Mouse (Mus musculus): ENCODE results near the gene 5730596B20Rik.
A peak's percentile ranks its signal among the peaks of the same experiment; 100 is the strongest.

The 5730596B20Rik gene

GRCm38 (mm10) chr6:52162611-52163365 is 14.5 kb upstream of the 5730596B20Rik start:
- DNase-seq (ENCODE audit: low read depth, low spot score) = no peak

- DNase-seq (ENCODE audit: low read depth, low spot score) = no peak
These were observed 13.8 kb upstream of the 5730596B20Rik start for GRCm38 (mm10) chr6:52163366-52164031.

GRCm38 (mm10) chr6:52164051-52164625 is 13.2 kb upstream of the 5730596B20Rik start:
- DNase-seq (ENCODE audit: low read depth, low spot score) = no peak

- no peak for DNase-seq (ENCODE audit: low read depth, low spot score)
These were observed 12.5 kb upstream of the 5730596B20Rik start, which contains the start of gene Hoxa2 for GRCm38 (mm10) chr6:52164626-52165440. Hoxa2 (minus strand) TSS chr6:52164831.

GRCm38 (mm10) chr6:52165441-52166370 is 11.6 kb upstream of the 5730596B20Rik start:
- no peak for DNase-seq (ENCODE audit: low read depth, low spot score)

GRCm38 (mm10) chr6:52166431-52167077 is 10.7 kb upstream of the 5730596B20Rik start:
- DNase-seq (ENCODE audit: low read depth, low spot score) = no peak

- no peak for DNase-seq (ENCODE audit: low read depth, low spot score)
These were observed 10.1 kb upstream of the 5730596B20Rik start for GRCm38 (mm10) chr6:52167176-52167575.

- no peak for DNase-seq (ENCODE audit: low read depth, low spot score)
These were observed 9.5 kb upstream of the 5730596B20Rik start for GRCm38 (mm10) chr6:52167736-52168161.

GRCm38 (mm10) chr6:52168191-52169055 is 8.9 kb upstream of the 5730596B20Rik start:
- DNase-seq (ENCODE audit: low read depth, low spot score) = no peak

GRCm38 (mm10) chr6:52169499-52170165 is 7.7 kb upstream of the 5730596B20Rik start:
- no peak for DNase-seq (ENCODE audit: low read depth, low spot score)

- no peak for DNase-seq (ENCODE audit: low read depth, low spot score)
These were observed 7.0 kb upstream of the 5730596B20Rik start for GRCm38 (mm10) chr6:52170166-52170897.

- no peak for DNase-seq (ENCODE audit: low read depth, low spot score)
These were observed 6.4 kb upstream of the 5730596B20Rik start for GRCm38 (mm10) chr6:52170898-52171223.

GRCm38 (mm10) chr6:52171331-52171730 is 6.0 kb upstream of the 5730596B20Rik start:
- no peak for DNase-seq (ENCODE audit: low read depth, low spot score)

GRCm38 (mm10) chr6:52171938-52172337 is 5.4 kb upstream of the 5730596B20Rik start:
- no peak for DNase-seq (ENCODE audit: low read depth, low spot score)

GRCm38 (mm10) chr6:52172501-52172900 is 4.8 kb upstream of the 5730596B20Rik start:
- DNase-seq (ENCODE audit: low read depth, low spot score) = peak; percentile 38

- no peak for DNase-seq (ENCODE audit: low read depth, low spot score)
These were observed 3.6 kb upstream of the 5730596B20Rik start for GRCm38 (mm10) chr6:52173648-52174047.

GRCm38 (mm10) chr6:52174968-52175751 is 2.1 kb upstream of the 5730596B20Rik start:
- DNase-seq (ENCODE audit: low read depth, low spot score) = no peak
